Mouse (Mus musculus) heart, adult 2 months (tissue): ENCODE results near the gene Izumo1r.

Source experiments
- CTCF ChIP-seq: fragments of 200-600 bp; IDR thresholded peaks from 2 replicates; pipeline ENCODE4 v1.8.1; 2022; ENCODE audit warnings: antibody characterized with exemption, mild to moderate bottlenecking, moderate library complexity
- POLR2A ChIP-seq: fragments of 200-500 bp; IDR thresholded peaks from 2 replicates; pipeline ENCODE4 v1.6.1; 2011; ENCODE audit warnings: mild to moderate bottlenecking, low read depth, low read length, control low read depth; ENCODE audit not compliant: insufficient read depth

DNA sequence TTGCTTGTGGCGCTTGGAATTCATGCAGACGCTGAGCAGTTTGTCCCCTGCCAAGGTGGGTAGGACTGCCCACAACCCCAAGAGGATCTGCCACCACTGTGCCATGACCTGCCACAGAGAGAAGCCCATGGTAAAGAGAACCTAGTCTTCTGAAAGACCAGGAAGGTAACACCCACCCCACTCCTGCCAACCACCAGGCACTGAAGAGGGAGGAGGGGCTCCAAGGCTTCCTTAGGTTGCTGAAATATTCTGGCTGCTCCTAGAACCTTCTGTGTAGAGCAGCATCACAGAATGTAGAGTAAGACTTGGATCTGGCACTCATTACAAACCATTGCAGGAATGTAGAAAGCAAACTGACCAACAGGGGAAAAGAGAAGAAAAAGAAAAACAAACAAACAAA lies 1.3 kb downstream of the Izumo1r start:
- TF ChIP-seq CTCF, result no peak
- TF ChIP-seq POLR2A, result no peak
